Mouse (Mus musculus): ENCODE measurements around the gene Prkce. TPM values are rescaled to one million over a fixed set of nuclear protein-coding genes. Genes with fewer than 3 reads are reported as not detected.

Gene Prkce
- polyA plus RNA-seq, 2 experiments, result 0.32 to 0.37 TPM

- Histone ChIP-seq H3K9ac (replicated peaks) (no peak overlapping the region), H3K9me3 (ENCODE audit: control insufficient read depth, low read length) (no peaks in the 10 kb centered on the region), H3K27me3 (ENCODE audit: control insufficient read depth, insufficient read depth, low read length) (no peaks in the 10 kb centered on the region), H3K4me1 (replicated peaks; ENCODE audit: control insufficient read depth in 2 of 2, insufficient read depth in 2 of 2, low read length in 1 of 2) (no peaks in the 10 kb centered on the region), H3K27ac (no peak overlapping the region), H3K4me3 (ENCODE audit: insufficient read depth in 1 of 2, low read depth in 2 of 2, low read length in 2 of 2) (no peak overlapping the region), H3K36me3 (replicated peaks; ENCODE audit: control insufficient read depth, insufficient read depth, low read depth) (no peaks in the 10 kb centered on the region), H3K4me2 (ENCODE audit: low read depth) (no peak overlapping the region)
- no peak for DNase-seq (ENCODE audit: low read depth in 3 of 3, low spot score in 3 of 3)
- 84% methylated on average over 8 of the region's 8 CpGs for WGBS (ENCODE audit: insufficient replicate concordance)
- ATAC-seq (ENCODE audit: insufficient read depth), result no peak
- TF ChIP-seq EP300 (IDR thresholded peaks at IDR 0.05; ENCODE audit: low read depth), result no peak
- TF ChIP-seq CTCF (IDR thresholded peaks at IDR 0.05; ENCODE audit: low read depth), result no peak
These were observed 86.7 kb downstream of the Prkce start for GRCm38 (mm10) chr17:86254285-86254684.

- H3K4me2 ChIP-seq (ENCODE audit: low read depth), result no peak overlapping the region
- H3K9me3 ChIP-seq (ENCODE audit: control insufficient read depth, low read length), result no peaks in the 10 kb centered on the region
- H3K9ac ChIP-seq (replicated peaks), result no peak overlapping the region
- TF ChIP-seq CTCF (IDR thresholded peaks at IDR 0.05; ENCODE audit: low read depth) (peak; percentile 45), EP300 (IDR thresholded peaks at IDR 0.05; ENCODE audit: low read depth) (no peak)
- no peaks in the 10 kb centered on the region for H3K4me1 ChIP-seq (replicated peaks; ENCODE audit: control insufficient read depth in 2 of 2, insufficient read depth in 2 of 2, low read length in 1 of 2)
- ATAC-seq (ENCODE audit: insufficient read depth), result no peak
- H3K27ac ChIP-seq, result no peak overlapping the region
- WGBS (ENCODE audit: insufficient replicate concordance), result 75% methylated on average over 6 of the region's 6 CpGs
- no peaks in the 10 kb centered on the region for H3K27me3 ChIP-seq (ENCODE audit: control insufficient read depth, insufficient read depth, low read length)
- no peaks in the 10 kb centered on the region for H3K36me3 ChIP-seq (replicated peaks; ENCODE audit: control insufficient read depth, insufficient read depth, low read depth)
- no peak for DNase-seq (ENCODE audit: low read depth in 3 of 3, low spot score in 3 of 3)
- no peak overlapping the region for H3K4me3 ChIP-seq (ENCODE audit: insufficient read depth in 1 of 2, low read depth in 2 of 2, low read length in 2 of 2)
These were observed 87.4 kb downstream of the Prkce start for GRCm38 (mm10) chr17:86254978-86255377.

GRCm38 (mm10) chr17:86256730-86257131 lies 89.1 kb downstream of the Prkce start:
- Histone ChIP-seq H3K4me3 (ENCODE audit: insufficient read depth in 1 of 2, low read depth in 2 of 2, low read length in 2 of 2) (no peak overlapping the region), H3K36me3 (replicated peaks; ENCODE audit: control insufficient read depth, insufficient read depth, low read depth) (no peaks in the 10 kb centered on the region), H3K4me1 (replicated peaks; ENCODE audit: control insufficient read depth in 2 of 2, insufficient read depth in 2 of 2, low read length in 1 of 2) (no peaks in the 10 kb centered on the region), H3K4me2 (ENCODE audit: low read depth) (no peak overlapping the region), H3K27ac (no peak overlapping the region), H3K9ac (replicated peaks) (no peak overlapping the region), H3K9me3 (ENCODE audit: control insufficient read depth, low read length) (no peaks in the 10 kb centered on the region), H3K27me3 (ENCODE audit: control insufficient read depth, insufficient read depth, low read length) (no peaks in the 10 kb centered on the region)
- DNase-seq (ENCODE audit: low read depth in 3 of 3, low spot score in 3 of 3) (no peak), ATAC-seq (ENCODE audit: insufficient read depth) (no peak)
- WGBS (ENCODE audit: insufficient replicate concordance), result 33% methylated on average over 10 of the region's 10 CpGs
- TF ChIP-seq CTCF (IDR thresholded peaks at IDR 0.05; ENCODE audit: low read depth), result no peak
- no peak for TF ChIP-seq EP300 (IDR thresholded peaks at IDR 0.05; ENCODE audit: low read depth)

DNA sequence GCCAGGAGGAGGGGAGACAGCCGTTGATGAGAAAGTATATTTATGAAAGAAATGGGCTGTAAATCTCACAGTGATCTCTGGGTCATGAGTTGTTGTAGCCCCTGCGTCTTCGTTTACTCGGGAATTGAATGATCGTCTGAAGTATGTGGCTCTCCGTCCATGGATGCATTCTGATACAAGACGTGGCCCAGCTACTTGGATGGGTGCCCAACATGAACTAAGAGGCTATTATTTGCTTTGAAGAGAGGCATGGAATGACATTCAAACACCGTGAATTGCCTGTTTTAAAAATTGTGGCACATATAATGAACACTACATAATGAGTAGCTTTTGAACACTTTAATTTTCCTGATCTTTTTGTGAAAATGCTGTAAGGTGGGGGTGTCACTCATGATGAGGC lies 93.5 kb downstream of the Prkce start:
- no peak overlapping the region for H3K27ac ChIP-seq
- no peaks in the 10 kb centered on the region for H3K36me3 ChIP-seq (replicated peaks; ENCODE audit: control insufficient read depth, insufficient read depth, low read depth)
- no peak for ATAC-seq (ENCODE audit: insufficient read depth)
- H3K4me1 ChIP-seq (replicated peaks; ENCODE audit: control insufficient read depth in 2 of 2, insufficient read depth in 2 of 2, low read length in 1 of 2), result no peaks in the 10 kb centered on the region
- 76% methylated on average over 8 of the region's 8 CpGs for WGBS (ENCODE audit: insufficient replicate concordance)
- H3K4me2 ChIP-seq (ENCODE audit: low read depth), result no peak overlapping the region
- no peaks in the 10 kb centered on the region for H3K27me3 ChIP-seq (ENCODE audit: control insufficient read depth, insufficient read depth, low read length)
- no peak for DNase-seq (ENCODE audit: low read depth in 3 of 3, low spot score in 3 of 3)
- TF ChIP-seq CTCF (IDR thresholded peaks at IDR 0.05; ENCODE audit: low read depth) (no peak), EP300 (IDR thresholded peaks at IDR 0.05; ENCODE audit: low read depth) (no peak)
- H3K4me3 ChIP-seq (ENCODE audit: insufficient read depth in 1 of 2, low read depth in 2 of 2, low read length in 2 of 2), result no peak overlapping the region
- no peaks in the 10 kb centered on the region for H3K9me3 ChIP-seq (ENCODE audit: control insufficient read depth, low read length)
- no peak overlapping the region for H3K9ac ChIP-seq (replicated peaks)

GRCm38 (mm10) chr17:86263985-86264649 lies 96.5 kb downstream of the Prkce start:
- no peaks in the 10 kb centered on the region for H3K36me3 ChIP-seq (replicated peaks; ENCODE audit: control insufficient read depth, insufficient read depth, low read depth)
- H3K27ac ChIP-seq, result no peak overlapping the region
- no peak overlapping the region for H3K4me3 ChIP-seq (ENCODE audit: insufficient read depth in 1 of 2, low read depth in 2 of 2, low read length in 2 of 2)
- H3K9me3 ChIP-seq (ENCODE audit: control insufficient read depth, low read length), result no peaks in the 10 kb centered on the region
- ATAC-seq (ENCODE audit: insufficient read depth), result no peak
- DNase-seq (ENCODE audit: low read depth in 3 of 3, low spot score in 3 of 3), result no peak
- H3K27me3 ChIP-seq (ENCODE audit: control insufficient read depth, insufficient read depth, low read length), result no peaks in the 10 kb centered on the region
- no peak for TF ChIP-seq EP300 (IDR thresholded peaks at IDR 0.05; ENCODE audit: low read depth)
- TF ChIP-seq CTCF (IDR thresholded peaks at IDR 0.05; ENCODE audit: low read depth), result no peak
- H3K9ac ChIP-seq (replicated peaks), result no peak overlapping the region
- H3K4me2 ChIP-seq (ENCODE audit: low read depth), result no peak overlapping the region
- H3K4me1 ChIP-seq (replicated peaks; ENCODE audit: control insufficient read depth in 2 of 2, insufficient read depth in 2 of 2, low read length in 1 of 2), result no peaks in the 10 kb centered on the region
- WGBS (ENCODE audit: insufficient replicate concordance), result 68% methylated on average over 11 of the region's 11 CpGs
